Mouse (Mus musculus): ENCODE results near the gene Hist1h2bc. TPM values are rescaled to one million over a fixed set of nuclear protein-coding genes. Genes with fewer than 3 reads are reported as not detected.

Hist1h2bc gene
- polyA plus RNA-seq, 1 experiment = 42.9 TPM

DNA sequence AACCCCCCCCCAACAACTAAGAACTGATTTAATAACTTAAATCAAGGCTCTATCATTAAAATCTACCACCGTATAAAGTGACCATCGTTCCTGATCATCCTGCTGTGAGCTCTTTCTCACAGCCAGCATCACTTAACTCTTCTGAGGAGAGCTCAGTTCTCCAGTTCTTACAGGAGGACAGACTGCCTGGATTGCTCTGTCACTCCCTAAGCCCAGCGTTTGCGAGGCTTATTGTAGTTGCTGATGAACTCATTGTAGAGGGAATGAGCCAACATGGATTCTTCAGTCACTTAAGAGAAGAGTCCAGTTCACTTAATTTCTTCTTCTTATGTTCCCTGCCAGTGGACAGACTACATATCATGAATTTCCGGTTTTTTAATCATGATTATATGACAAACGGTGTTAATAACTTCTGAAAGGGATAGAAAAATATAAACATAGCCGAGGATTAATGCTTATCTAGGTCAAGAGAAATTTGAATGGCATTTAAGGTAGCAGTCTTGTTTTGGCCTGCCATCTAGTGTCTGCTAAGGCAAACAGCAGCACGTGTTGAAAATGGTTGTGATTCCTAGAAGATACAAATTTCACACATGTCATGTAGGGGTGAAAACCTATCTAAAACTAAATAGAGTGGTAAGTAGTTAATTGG is 48.3 kb downstream of the Hist1h2bc start:
- TF ChIP-seq CTCF (IDR thresholded peaks at IDR 0.05; ENCODE audit: control insufficient read depth, insufficient read depth, low read length) (peak; percentile 7; the same call in 1 of the 2 replicates), POLR2A (IDR thresholded peaks at IDR 0.05; ENCODE audit: borderline replicate concordance, control insufficient read depth, low read depth, low read length) (no peak)

DNA sequence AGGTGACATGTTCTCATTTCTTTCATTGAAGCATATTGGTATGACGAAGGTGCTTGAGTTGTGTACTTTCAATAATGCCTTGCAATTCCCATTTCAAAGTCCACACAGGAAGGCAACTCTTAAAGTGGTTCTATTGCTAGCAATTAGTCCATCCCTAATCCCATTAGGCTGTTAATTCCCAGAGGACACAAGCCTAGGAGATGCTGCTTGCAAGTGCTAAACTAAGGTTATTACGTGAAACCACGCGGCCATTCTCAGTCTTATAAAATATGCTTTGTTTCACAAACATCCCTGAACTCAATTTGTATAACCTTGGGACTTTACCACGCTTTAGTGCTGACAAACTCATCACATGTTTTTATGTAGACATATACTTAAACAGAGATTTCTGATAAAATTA is 53.1 kb downstream of the Hist1h2bc start:
- H3K27ac ChIP-seq (ENCODE audit: control insufficient read depth, insufficient read depth, low read depth, low read length, poor library complexity) = no peak overlapping the region
- WGBS = 92% methylated on average over 5 of the region's 5 CpGs

More for the DNA sequence above, 48.3 kb downstream of the Hist1h2bc start:
- Histone ChIP-seq H3K4me3 (replicated peaks; ENCODE audit: control insufficient read depth, low read depth, low read length) (no peak overlapping the region), H3K4me1 (ENCODE audit: control insufficient read depth, insufficient read depth, low read length) (peaks cover 6% of the 10 kb centered on the region; the same call in 1 of the 2 replicates), H3K27ac (ENCODE audit: control insufficient read depth, insufficient read depth, low read depth, low read length, poor library complexity) (no peak overlapping the region)
- 27% methylated on average over 8 of the region's 8 CpGs for WGBS

DNA sequence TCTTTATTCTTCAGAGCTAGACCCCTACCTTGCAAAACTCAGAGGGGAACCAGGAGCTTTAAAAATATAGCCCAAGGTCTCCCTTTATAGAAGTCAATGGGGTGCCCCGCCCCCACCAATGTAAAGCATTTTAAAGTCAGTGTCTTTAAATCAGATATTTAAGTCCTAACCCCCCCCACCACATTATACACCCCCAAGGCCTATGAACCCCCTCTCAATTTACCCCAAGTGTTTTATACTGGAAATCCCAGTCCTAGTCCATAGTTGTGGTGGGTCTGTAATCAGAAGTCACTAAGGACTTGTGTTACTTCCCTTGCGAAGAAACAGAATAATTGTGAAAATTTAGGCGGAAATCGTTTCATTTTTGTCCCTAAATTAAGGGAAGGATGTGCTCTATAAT is 54.0 kb downstream of the Hist1h2bc start:
- Histone ChIP-seq H3K4me1 (ENCODE audit: control insufficient read depth, insufficient read depth, low read length) (no peaks in the 10 kb centered on the region; the same call in 1 of the 2 replicates), H3K27ac (ENCODE audit: control insufficient read depth, insufficient read depth, low read depth, low read length, poor library complexity) (no peak overlapping the region; the same call in 1 of the 2 replicates), H3K4me3 (replicated peaks; ENCODE audit: control insufficient read depth, low read depth, low read length) (no peak overlapping the region)
- 19% methylated on average over 4 of the region's 4 CpGs for WGBS
- no peak for TF ChIP-seq CTCF (IDR thresholded peaks at IDR 0.05; ENCODE audit: control insufficient read depth, insufficient read depth, low read length)
- TF ChIP-seq POLR2A (IDR thresholded peaks at IDR 0.05; ENCODE audit: borderline replicate concordance, control insufficient read depth, low read depth, low read length) = no peak

More for the DNA sequence above, 53.1 kb downstream of the Hist1h2bc start:
- H3K4me3 ChIP-seq (replicated peaks; ENCODE audit: control insufficient read depth, low read depth, low read length) = no peak overlapping the region
- TF ChIP-seq POLR2A (IDR thresholded peaks at IDR 0.05; ENCODE audit: borderline replicate concordance, control insufficient read depth, low read depth, low read length) (no peak), CTCF (IDR thresholded peaks at IDR 0.05; ENCODE audit: control insufficient read depth, insufficient read depth, low read length) (no peak)
- H3K4me1 ChIP-seq (ENCODE audit: control insufficient read depth, insufficient read depth, low read length) = no peaks in the 10 kb centered on the region

DNA sequence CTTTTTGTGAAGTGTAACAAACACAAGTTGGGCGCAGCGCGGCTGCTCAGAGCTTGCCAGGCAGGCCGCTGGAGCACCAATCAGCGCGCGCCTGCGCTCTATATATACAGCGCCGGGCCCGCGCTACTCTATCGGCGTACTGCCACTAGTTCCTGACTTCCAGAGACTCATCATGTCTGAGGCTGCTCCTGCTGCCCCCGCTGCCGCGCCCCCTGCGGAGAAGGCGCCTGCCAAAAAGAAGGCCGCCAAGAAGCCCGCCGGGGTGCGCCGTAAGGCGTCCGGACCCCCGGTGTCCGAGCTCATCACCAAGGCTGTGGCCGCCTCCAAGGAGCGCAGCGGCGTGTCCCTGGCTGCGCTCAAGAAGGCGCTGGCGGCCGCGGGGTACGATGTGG is 54.7 kb downstream of the Hist1h2bc start, which contains the start of gene Hist1h1c:
Gene Hist1h1c, plus strand, starts transcription at position 132 of the 392 bp plus-strand sequence.
- peak within 1 kb of the TSS; percentile 67 for H3K4me3 ChIP-seq (replicated peaks; ENCODE audit: control insufficient read depth, low read depth, low read length)
- WGBS = under 1% methylated on average over 38 of the region's 38 CpGs
- peak within 1 kb of the TSS; percentile 98 for H3K27ac ChIP-seq (ENCODE audit: control insufficient read depth, insufficient read depth, low read depth, low read length, poor library complexity)
- TF ChIP-seq POLR2A (IDR thresholded peaks at IDR 0.05; ENCODE audit: borderline replicate concordance, control insufficient read depth, low read depth, low read length) = peak; percentile 99
- TF ChIP-seq CTCF (IDR thresholded peaks at IDR 0.05; ENCODE audit: control insufficient read depth, insufficient read depth, low read length) = 0 out of 2 replicates have a peak, but pooled peaks have one; percentile 6
- H3K4me1 ChIP-seq (ENCODE audit: control insufficient read depth, insufficient read depth, low read length) = no peaks in the 10 kb centered on the region; the same call in 1 of the 2 replicates

DNA sequence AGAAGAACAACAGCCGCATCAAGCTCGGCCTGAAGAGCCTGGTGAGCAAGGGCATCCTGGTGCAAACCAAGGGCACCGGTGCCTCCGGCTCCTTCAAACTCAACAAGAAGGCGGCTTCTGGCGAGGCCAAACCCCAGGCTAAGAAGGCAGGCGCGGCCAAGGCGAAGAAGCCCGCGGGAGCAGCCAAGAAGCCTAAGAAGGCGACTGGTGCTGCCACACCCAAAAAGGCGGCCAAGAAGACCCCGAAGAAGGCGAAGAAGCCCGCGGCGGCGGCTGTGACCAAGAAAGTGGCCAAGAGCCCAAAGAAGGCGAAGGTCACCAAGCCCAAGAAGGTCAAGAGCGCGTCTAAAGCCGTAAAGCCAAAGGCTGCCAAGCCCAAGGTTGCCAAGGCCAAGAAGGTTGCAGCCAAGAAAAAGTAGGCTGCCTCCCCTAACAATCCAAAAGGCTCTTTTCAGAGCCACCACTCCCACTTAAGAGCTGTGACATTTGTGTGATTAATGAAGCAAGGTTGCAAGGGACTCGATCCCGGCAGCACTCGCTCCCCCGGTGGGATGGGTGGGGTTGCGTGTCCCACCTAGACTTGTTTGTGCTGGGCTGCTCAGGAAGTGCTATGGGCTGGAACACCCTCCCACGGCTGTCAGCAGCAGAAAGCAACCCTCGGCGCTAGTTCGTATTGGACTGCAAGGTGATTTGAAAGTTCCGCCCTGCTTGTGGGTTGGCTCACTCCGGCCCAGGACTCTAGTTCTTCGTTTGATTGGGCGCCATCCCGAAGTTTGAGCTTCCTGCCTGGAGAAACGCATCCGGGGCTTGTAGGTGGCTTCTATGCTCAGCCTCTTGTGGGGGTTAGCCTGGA is 55.3 kb downstream of the Hist1h2bc start:
- peak overlapping the region; percentile 67 for H3K4me3 ChIP-seq (replicated peaks; ENCODE audit: control insufficient read depth, low read depth, low read length)
- WGBS = under 1% methylated on average over 39 of the region's 39 CpGs
- no peaks in the 10 kb centered on the region; the same call in 1 of the 2 replicates for H3K4me1 ChIP-seq (ENCODE audit: control insufficient read depth, insufficient read depth, low read length)
- peak; percentile 98 for TF ChIP-seq POLR2A (IDR thresholded peaks at IDR 0.05; ENCODE audit: borderline replicate concordance, control insufficient read depth, low read depth, low read length)
- TF ChIP-seq CTCF (IDR thresholded peaks at IDR 0.05; ENCODE audit: control insufficient read depth, insufficient read depth, low read length) = no peak
- peak overlapping the region; percentile 98 for H3K27ac ChIP-seq (ENCODE audit: control insufficient read depth, insufficient read depth, low read depth, low read length, poor library complexity)

GRCm38 (mm10) chr13:23739922-23740252 is 55.9 kb downstream of the Hist1h2bc start:
- no peak for TF ChIP-seq POLR2A (IDR thresholded peaks at IDR 0.05; ENCODE audit: borderline replicate concordance, control insufficient read depth, low read depth, low read length)
- no peak for TF ChIP-seq CTCF (IDR thresholded peaks at IDR 0.05; ENCODE audit: control insufficient read depth, insufficient read depth, low read length)
- under 1% methylated on average over 14 of the region's 14 CpGs for WGBS
- peak overlapping the region; percentile 67 for H3K4me3 ChIP-seq (replicated peaks; ENCODE audit: control insufficient read depth, low read depth, low read length)
- no peaks in the 10 kb centered on the region; the same call in 1 of the 2 replicates for H3K4me1 ChIP-seq (ENCODE audit: control insufficient read depth, insufficient read depth, low read length)
- H3K27ac ChIP-seq (ENCODE audit: control insufficient read depth, insufficient read depth, low read depth, low read length, poor library complexity) = peak overlapping the region; percentile 98

- no peaks in the 10 kb centered on the region; the same call in 1 of the 2 replicates for H3K4me1 ChIP-seq (ENCODE audit: control insufficient read depth, insufficient read depth, low read length)
- 28% methylated on average over 13 of the region's 13 CpGs for WGBS
- no peak for TF ChIP-seq CTCF (IDR thresholded peaks at IDR 0.05; ENCODE audit: control insufficient read depth, insufficient read depth, low read length)
- no peak for TF ChIP-seq POLR2A (IDR thresholded peaks at IDR 0.05; ENCODE audit: borderline replicate concordance, control insufficient read depth, low read depth, low read length)
- peak overlapping the region; percentile 67 for H3K4me3 ChIP-seq (replicated peaks; ENCODE audit: control insufficient read depth, low read depth, low read length)
- H3K27ac ChIP-seq (ENCODE audit: control insufficient read depth, insufficient read depth, low read depth, low read length, poor library complexity) = peak overlapping the region; percentile 98; the same call in 1 of the 2 replicates
Observed at GRCm38 (mm10) chr13:23740256-23740840, 56.3 kb downstream of the Hist1h2bc start.

Data from bone marrow, adult 2 months (tissue).